Mouse (Mus musculus) cerebral cortex, adult 2 months (tissue): ENCODE measurements around the gene Osbpl3.

Experiments
- WGBS: fragments of 180-500 bp; shearing (Covaris S2); methylation state at CpG from one replicate; pipeline ENCODE4 v1.1.7; 2018; 5-methylcytosine and 5-hydroxymethylcytosine counted together

Osbpl3 gene

GRCm38 (mm10) chr6:50402872-50403271 lies 53.1 kb downstream of the Osbpl3 start:
- WGBS, result 47% methylated on average over 4 of the region's 4 CpGs

GRCm38 (mm10) chr6:50400234-50400633 lies 55.8 kb downstream of the Osbpl3 start:
- 48% methylated on average over 6 of the region's 6 CpGs for WGBS

- 44% methylated on average over 7 of the region's 7 CpGs for WGBS
Observed at GRCm38 (mm10) chr6:50399427-50400195, 56.4 kb downstream of the Osbpl3 start.

GRCm38 (mm10) chr6:50398324-50398723 lies 57.7 kb downstream of the Osbpl3 start:
- WGBS, result 69% methylated on average over 6 of the region's 6 CpGs

GRCm38 (mm10) chr6:50397116-50397515 lies 58.9 kb downstream of the Osbpl3 start:
- WGBS, result 69% methylated on average over 5 of the region's 5 CpGs

- 69% methylated on average over 7 of the region's 7 CpGs for WGBS
Observed at GRCm38 (mm10) chr6:50395641-50396312, 60.2 kb downstream of the Osbpl3 start.

- WGBS, result 77% methylated on average over 3 of the region's 3 CpGs
Observed at GRCm38 (mm10) chr6:50394432-50394831, 61.6 kb downstream of the Osbpl3 start.

GRCm38 (mm10) chr6:50393960-50394359 lies 62.0 kb downstream of the Osbpl3 start:
- 93% methylated on average over 8 of the region's 8 CpGs for WGBS

GRCm38 (mm10) chr6:50391951-50392350 lies 64.0 kb downstream of the Osbpl3 start:
- 77% methylated on average over 3 of the region's 3 CpGs for WGBS

GRCm38 (mm10) chr6:50390313-50390712 lies 65.7 kb downstream of the Osbpl3 start:
- WGBS, result 67% methylated on average over 5 of the region's 5 CpGs

GRCm38 (mm10) chr6:50387629-50388028 lies 68.4 kb downstream of the Osbpl3 start:
- WGBS, result 83% methylated on average over 5 of the region's 5 CpGs

GRCm38 (mm10) chr6:50386497-50386896 lies 69.5 kb downstream of the Osbpl3 start:
- 69% methylated on average over 4 of the region's 4 CpGs for WGBS

- WGBS, result 66% methylated on average over 8 of the region's 8 CpGs
Observed at GRCm38 (mm10) chr6:50385451-50386013, 70.5 kb downstream of the Osbpl3 start.

GRCm38 (mm10) chr6:50382711-50383110 lies 73.3 kb downstream of the Osbpl3 start:
- WGBS, result 84% methylated on average over 7 of the region's 7 CpGs

- WGBS, result 42% methylated on average over 8 of the region's 8 CpGs
Observed at GRCm38 (mm10) chr6:50382196-50382595, 73.8 kb downstream of the Osbpl3 start.

- 23% methylated on average over 11 of the region's 11 CpGs for WGBS
Observed at GRCm38 (mm10) chr6:50381504-50382091, 74.4 kb downstream of the Osbpl3 start.

GRCm38 (mm10) chr6:50379740-50380139 lies 76.3 kb downstream of the Osbpl3 start:
- 95% methylated on average over 4 of the region's 4 CpGs for WGBS

- 35% methylated on average over 5 of the region's 5 CpGs for WGBS
Observed at GRCm38 (mm10) chr6:50379136-50379535, 76.9 kb downstream of the Osbpl3 start.

- WGBS, result 64% methylated on average over 21 of the region's 21 CpGs
Observed at GRCm38 (mm10) chr6:50377742-50378720, 78.0 kb downstream of the Osbpl3 start.

- WGBS, result 69% methylated on average over 1 of the region's 1 CpGs
Observed at GRCm38 (mm10) chr6:50376684-50377083, 79.3 kb downstream of the Osbpl3 start.
